Mouse (Mus musculus) megakaryocyte progenitor cell, adult 5-6 weeks (primary cell): ENCODE measurements around the gene Ciapin1. TPM values are rescaled to one million over a fixed set of nuclear protein-coding genes. Genes with fewer than 3 reads are reported as not detected.
A peak's percentile ranks its signal among the peaks of the same experiment; 100 is the strongest.

Experiments
- ATAC-seq: replicated peaks from 2 replicates; pipeline ENCODE4 v1.8.0; 2016; ENCODE audit warnings: mild to moderate bottlenecking, moderate TSS enrichment, inconsistent platforms; ENCODE audit not compliant: poor library complexity
- total RNA-seq, 2 experiments: library from RNA; stranded (forward) in 1 of 2; stranded (reverse) in 1 of 2; fragments of 157-497, 149-512 nt in 1 of 2; fragments of 200-1000 nt in 1 of 2; gene quantifications; 2 replicates each; pipeline versions ENCODE4 v1.2.3 to v1.2.4; 2015 to 2017

The Ciapin1 gene
- total RNA-seq, 2 experiments from 2014 or later: 29.3 to 58.0 TPM

DNA sequence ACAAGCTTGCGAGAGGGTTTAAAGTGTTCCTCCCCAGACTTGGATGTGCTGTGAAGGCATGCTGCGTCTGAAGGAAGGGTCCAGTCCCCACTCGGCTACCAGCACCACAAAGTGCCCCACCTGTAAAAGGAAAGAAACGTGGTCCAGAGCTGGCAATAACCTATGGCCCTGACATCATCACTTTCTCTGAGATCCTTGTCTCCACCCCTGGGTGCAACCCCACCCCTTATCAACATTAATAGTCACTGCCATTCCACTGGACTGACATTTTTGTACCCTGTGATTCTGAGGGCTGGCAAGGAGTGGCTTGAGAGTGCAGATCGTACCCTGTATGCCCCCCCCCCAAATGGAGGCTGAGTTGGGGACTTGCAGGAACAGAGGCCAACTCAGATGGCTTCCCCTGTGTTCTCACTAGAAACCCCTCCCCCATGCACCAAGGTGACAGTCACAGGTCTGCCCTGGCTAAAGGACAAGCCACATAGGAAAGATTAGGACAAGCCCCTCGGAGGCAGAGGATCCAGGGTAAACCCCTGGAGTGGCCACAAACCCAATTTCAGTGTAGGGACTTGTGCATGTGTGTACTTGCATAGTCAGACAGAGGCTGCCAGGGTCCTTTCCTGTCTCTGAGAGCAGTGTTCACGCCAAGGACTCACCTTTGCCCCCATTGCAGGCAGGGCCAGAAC lies 56.9 kb downstream of the Ciapin1 start:
- no peak for ATAC-seq

- no peak for ATAC-seq
These were observed 57.5 kb downstream of the Ciapin1 start for GRCm38 (mm10) chr8:94780491-94781154.

GRCm38 (mm10) chr8:94779534-94780294 lies 58.4 kb downstream of the Ciapin1 start:
- ATAC-seq: no peak

GRCm38 (mm10) chr8:94778895-94779533 lies 59.1 kb downstream of the Ciapin1 start:
- peak; percentile 79 for ATAC-seq

DNA sequence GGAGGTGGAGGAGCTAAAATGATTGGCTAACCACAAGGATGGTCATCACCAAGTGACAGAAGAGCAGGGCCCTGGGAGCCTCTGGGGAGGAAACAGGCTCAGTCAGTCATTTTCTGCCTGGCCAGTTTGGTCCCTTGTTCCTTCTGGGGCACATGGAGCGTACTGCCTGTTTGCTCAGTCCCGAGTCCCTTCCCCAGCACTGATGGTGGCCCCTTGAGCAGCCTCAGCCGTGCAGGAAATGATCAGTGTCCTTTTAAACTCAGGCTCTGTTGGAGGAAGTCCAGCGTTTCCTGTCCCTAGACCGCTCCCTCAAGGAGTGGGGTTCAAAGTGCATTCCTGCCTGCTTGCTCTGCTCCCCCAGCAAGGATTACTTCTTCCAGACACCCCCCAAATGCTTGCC lies 59.7 kb downstream of the Ciapin1 start:
- ATAC-seq: peak; percentile 38; the same call in 1 of the 2 replicates

DNA sequence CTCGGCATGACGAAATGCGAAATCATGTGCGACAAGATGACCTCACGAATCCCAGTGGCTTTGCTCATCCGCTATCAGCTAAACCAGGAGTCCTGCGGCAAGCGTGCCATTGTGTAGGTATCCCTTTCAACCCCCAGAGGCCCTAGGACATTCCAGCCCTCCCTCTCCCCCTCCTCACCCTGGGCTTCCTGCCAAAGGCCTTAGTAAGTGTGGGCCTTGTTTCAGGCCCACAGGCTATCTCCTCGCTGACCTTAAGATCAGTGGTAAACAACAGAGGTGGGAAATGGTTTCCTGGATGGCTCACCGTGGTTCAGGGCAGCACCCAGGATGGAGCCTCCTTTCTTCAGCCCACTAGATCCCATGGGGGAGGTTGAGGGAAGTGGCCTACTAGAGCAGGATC lies 60.1 kb downstream of the Ciapin1 start:
- ATAC-seq: no peak

DNA sequence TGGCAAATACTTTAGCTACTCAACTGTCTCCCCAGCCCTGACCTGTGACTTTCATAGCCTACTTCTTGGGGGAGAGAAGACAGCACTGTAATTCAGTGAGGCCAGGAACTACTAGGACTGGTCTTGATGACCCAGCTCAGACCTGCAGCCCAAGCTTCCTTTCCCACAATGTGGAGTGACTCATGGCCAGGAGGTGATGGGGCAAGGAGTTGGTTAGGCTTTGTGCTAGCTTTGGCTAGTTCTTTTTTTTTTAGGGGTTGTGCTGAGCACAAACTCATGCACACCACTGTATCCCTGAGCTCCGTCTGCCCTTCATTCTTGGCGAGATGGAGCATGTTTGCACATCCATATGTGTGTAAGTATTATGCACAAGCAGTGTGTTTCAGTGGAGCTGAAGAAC lies 61.8 kb downstream of the Ciapin1 start:
- no peak for ATAC-seq

DNA sequence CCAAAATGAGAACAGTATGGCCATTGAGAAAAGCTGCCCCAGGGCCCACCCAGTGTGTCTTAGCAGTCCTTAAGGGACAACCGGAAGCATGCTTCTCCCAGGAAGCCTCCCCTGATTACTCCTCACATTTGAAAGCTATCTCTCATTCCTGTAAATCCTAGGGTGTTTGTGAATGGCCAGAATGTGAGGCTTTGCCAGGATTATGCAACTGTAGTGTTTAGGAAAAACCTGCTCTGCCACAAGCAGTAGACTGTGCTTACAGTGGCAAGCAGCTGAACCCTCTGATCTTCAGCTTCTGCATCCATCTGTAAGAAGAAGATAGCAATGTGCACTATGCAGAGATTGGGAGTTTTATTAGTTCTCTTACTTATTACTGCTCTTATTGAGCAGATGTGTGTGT lies 63.6 kb downstream of the Ciapin1 start:
- ATAC-seq: no peak

DNA sequence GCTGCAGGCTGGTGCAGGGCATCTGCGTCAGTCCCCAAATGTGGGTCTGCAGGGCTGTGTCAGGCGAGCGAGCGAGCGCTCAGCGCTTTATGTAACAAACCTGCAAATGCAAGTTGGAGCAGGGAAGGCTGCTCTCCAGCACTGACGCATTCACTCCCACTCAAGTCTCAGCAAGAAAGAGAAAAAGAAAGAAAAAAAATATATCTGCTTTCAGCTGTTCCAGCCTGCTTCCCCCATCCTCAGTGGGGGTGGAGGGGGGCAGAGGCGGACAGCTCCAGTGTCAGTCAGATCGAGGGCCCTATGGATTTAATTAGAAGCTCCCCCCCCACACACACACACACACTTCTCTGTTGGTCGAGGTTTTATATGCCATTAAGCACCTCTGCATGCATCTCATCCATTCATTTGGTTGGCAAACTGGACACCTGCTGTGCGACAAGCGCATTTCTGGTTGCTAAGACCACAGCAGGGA lies 64.4 kb downstream of the Ciapin1 start:
- ATAC-seq: no peak

- no peak for ATAC-seq
These were observed 65.1 kb downstream of the Ciapin1 start for GRCm38 (mm10) chr8:94773048-94773447.

GRCm38 (mm10) chr8:94771941-94772670 lies 66.1 kb downstream of the Ciapin1 start, which contains the start of gene Cx3cl1:
Gene Cx3cl1 (plus strand): TSS chr8:94772009.
- peak; percentile 63 for ATAC-seq

- peak; percentile 76 for ATAC-seq
These were observed 67.2 kb downstream of the Ciapin1 start for GRCm38 (mm10) chr8:94770945-94771344.

Other genes with a start within 250 kb of the Ciapin1 start
- 39.4 and 41.1 TPM in 2 replicates for gene Rspry1, start 236.4 kb downstream of the Ciapin1 start, total RNA-seq (2015)
- gene Rspry1, start 236.4 kb downstream of the Ciapin1 start, total RNA-seq (2017): 31.6 and 35.4 TPM in 2 replicates
- gene Fam192a, start 236.4 kb downstream of the Ciapin1 start, total RNA-seq (2015): 35.3 and 40.4 TPM in 2 replicates
- gene Fam192a, start 236.4 kb downstream of the Ciapin1 start, total RNA-seq (2017): 102 and 135 TPM in 2 replicates
- 21.1 and 26.4 TPM in 2 replicates for gene Arl2bp, start 171.8 kb downstream of the Ciapin1 start, total RNA-seq (2015)
- 73.3 and 75.1 TPM in 2 replicates for gene Arl2bp, start 171.8 kb downstream of the Ciapin1 start, total RNA-seq (2017)
- not detected in 2 replicates for gene Pllp, start 142.1 kb downstream of the Ciapin1 start, total RNA-seq (2015)
- not detected in 2 replicates for gene Pllp, start 142.1 kb downstream of the Ciapin1 start, total RNA-seq (2017)
- gene Ccl22, start 92.8 kb downstream of the Ciapin1 start, total RNA-seq (2015): not detected in 2 replicates
- gene Ccl22, start 92.8 kb downstream of the Ciapin1 start, total RNA-seq (2017): not detected in 2 replicates
- gene Cx3cl1, start 66.3 kb downstream of the Ciapin1 start, total RNA-seq (2015): 0.57 TPM in 1 of 2 replicates, not detected in the other
- not detected in 2 replicates for gene Cx3cl1, start 66.3 kb downstream of the Ciapin1 start, total RNA-seq (2017)
- 0.34 and 1.5 TPM in 2 replicates for gene Ccl17, start 27.9 kb downstream of the Ciapin1 start, total RNA-seq (2015)
- gene Ccl17, start 27.9 kb downstream of the Ciapin1 start, total RNA-seq (2017): not detected in 2 replicates
- gene Coq9, start within 50 bp of the Ciapin1 start, total RNA-seq (2015): 30.4 and 36.1 TPM in 2 replicates
- gene Coq9, start within 50 bp of the Ciapin1 start, total RNA-seq (2017): 54.2 and 57.8 TPM in 2 replicates
- gene Polr2c, start 19.1 kb upstream of the Ciapin1 start, total RNA-seq (2015): 64.3 and 66.4 TPM in 2 replicates
- 55.2 and 65.0 TPM in 2 replicates for gene Polr2c, start 19.1 kb upstream of the Ciapin1 start, total RNA-seq (2017)
- 0.49 TPM in 1 of 2 replicates, not detected in the other for gene Dok4, start 38.0 kb upstream of the Ciapin1 start, total RNA-seq (2015)
- 0.14 and 0.37 TPM in 2 replicates for gene Dok4, start 38.0 kb upstream of the Ciapin1 start, total RNA-seq (2017)
- gene Ccdc102a, start 79.7 kb upstream of the Ciapin1 start, total RNA-seq (2015): 0.25 and 0.32 TPM in 2 replicates
- 1.2 and 1.3 TPM in 2 replicates for gene Ccdc102a, start 79.7 kb upstream of the Ciapin1 start, total RNA-seq (2017)
- 0.17 TPM in 1 of 2 replicates, not detected in the other for gene Adgrg5, start 85.3 kb upstream of the Ciapin1 start, total RNA-seq (2015)
- gene Adgrg5, start 85.3 kb upstream of the Ciapin1 start, total RNA-seq (2017): not detected in 2 replicates
- 88.4 and 140 TPM in 2 replicates for gene Adgrg1, start 136.4 kb upstream of the Ciapin1 start, total RNA-seq (2015)
- gene Adgrg1, start 136.4 kb upstream of the Ciapin1 start, total RNA-seq (2017): 48.8 and 85.6 TPM in 2 replicates
- 106 and 111 TPM in 2 replicates for gene Adgrg3, start 179.3 kb upstream of the Ciapin1 start, total RNA-seq (2015)
- 178 and 215 TPM in 2 replicates for gene Adgrg3, start 179.3 kb upstream of the Ciapin1 start, total RNA-seq (2017)
- 1.2 and 1.8 TPM in 2 replicates for gene Drc7, start 216.7 kb upstream of the Ciapin1 start, total RNA-seq (2015)
- gene Drc7, start 216.7 kb upstream of the Ciapin1 start, total RNA-seq (2017): 3.8 and 7.1 TPM in 2 replicates
- 6.3 and 7.3 TPM in 2 replicates for gene Katnb1, start 242.8 kb upstream of the Ciapin1 start, total RNA-seq (2015)
- gene Katnb1, start 242.8 kb upstream of the Ciapin1 start, total RNA-seq (2017): 25.2 and 25.9 TPM in 2 replicates